Mouse (Mus musculus) liver, embryonic 15.5 days (tissue): ENCODE data around the gene Atp2b2. TPM values are rescaled to one million over a fixed set of nuclear protein-coding genes. Genes with fewer than 3 reads are reported as not detected.
A peak's percentile ranks its signal among the peaks of the same experiment; 100 is the strongest.

Experiments used
- ATAC-seq: fragments of 200-750 bp; cut with Nextera tagmentation; 2 replicates; pipeline ENCODE4 v1.8.0; 2017; ENCODE audit warnings: moderate number of reproducible peaks, mild to moderate bottlenecking, moderate library complexity; ENCODE audit not compliant: insufficient read depth
- H3K27ac ChIP-seq: fragments of 300-500 bp; sonication (generic); replicated peaks from 2 replicates; pipeline ENCODE4 v1.5.1; 2015; ENCODE audit warnings: mild to moderate bottlenecking, inconsistent platforms
- H3K27me3 ChIP-seq: fragments of 300-500 bp; sonication (generic); 2 replicates; pipeline ENCODE4 v1.6.1; 2015; ENCODE audit warnings: mild to moderate bottlenecking, inconsistent platforms
- H3K36me3 ChIP-seq: fragments of 300-500 bp; sonication (generic); replicated peaks from 2 replicates; pipeline ENCODE4 v1.6.1; 2015; ENCODE audit warnings: moderate library complexity, mild to moderate bottlenecking, inconsistent platforms
- H3K4me1 ChIP-seq: fragments of 300-500 bp; sonication (generic); replicated peaks from 2 replicates; pipeline ENCODE4 v1.6.1; 2015; ENCODE audit warnings: inconsistent platforms
- H3K4me2 ChIP-seq: fragments of 300-500 bp; sonication (generic); 2 replicates; pipeline ENCODE4 v1.6.1; 2015; ENCODE audit warnings: moderate library complexity, mild to moderate bottlenecking, inconsistent platforms
- H3K4me3 ChIP-seq: fragments of 300-500 bp; sonication (generic); replicated peaks from 2 replicates; pipeline ENCODE4 v1.5.1; 2015; ENCODE audit warnings: mild to moderate bottlenecking, inconsistent platforms
- H3K9ac ChIP-seq: fragments of 300-500 bp; sonication (generic); 2 replicates; pipeline ENCODE4 v1.6.1; 2015; ENCODE audit warnings: moderate library complexity, mild to moderate bottlenecking, inconsistent platforms
- H3K9me3 ChIP-seq: fragments of 300-500 bp; sonication (generic); replicated peaks from 2 replicates; pipeline ENCODE4 v1.6.1; 2016; ENCODE audit warnings: inconsistent platforms
- WGBS: fragments of 180-500 bp; shearing (Covaris S2); methylation state at CpG from one replicate; pipeline ENCODE4 v1.1.7; 2015; ENCODE audit warnings: mixed read lengths; ENCODE audit not compliant: insufficient replicate concordance; 5-methylcytosine and 5-hydroxymethylcytosine counted together
- polyA plus RNA-seq: library from polyadenylated mRNA; unstranded; fragments of >200 nt; fragmentation: Nextera tagmentation; extraction: Ambion mirVana; gene quantifications from 2 replicates; pipeline ENCODE4 v1.2.1, GENCODE M21; 2015

Atp2b2 gene
- polyA plus RNA-seq, 1 experiment from 2014 or later, result 1.9 TPM

GRCm38 (mm10) chr6:113912753-113913152 is 129.7 kb downstream of the Atp2b2 start:
- Histone ChIP-seq H3K9me3 (no peaks in the 10 kb centered on the region), H3K27me3 (no peaks in the 10 kb centered on the region), H3K27ac (no peak overlapping the region), H3K4me3 (no peak overlapping the region), H3K4me2 (no peak overlapping the region), H3K9ac (no peak overlapping the region), H3K36me3 (no peaks in the 10 kb centered on the region), H3K4me1 (no peaks in the 10 kb centered on the region)
- ATAC-seq, result no peak
- WGBS, result 44% methylated on average over 3 of the region's 3 CpGs

DNA sequence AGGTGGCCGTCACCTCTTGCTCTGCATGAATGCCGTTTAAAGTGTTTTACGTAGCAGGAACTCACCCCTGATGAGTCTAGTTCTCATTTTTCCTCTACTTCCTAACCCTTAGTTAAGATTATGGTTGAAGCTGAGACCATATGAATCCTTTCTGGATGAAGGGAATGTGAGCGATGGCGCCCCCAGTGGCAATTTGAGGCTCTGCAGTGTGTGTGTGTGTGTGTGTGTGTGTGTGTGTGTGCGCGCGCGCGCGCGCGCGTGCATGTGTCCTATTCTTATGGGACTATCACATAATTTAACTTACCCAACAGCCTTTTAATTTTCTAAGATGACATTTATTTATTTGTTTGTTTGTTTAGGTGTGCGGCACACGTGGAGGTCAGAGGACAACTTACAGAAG is 131.3 kb downstream of the Atp2b2 start:
- Histone ChIP-seq H3K9me3 (no peaks in the 10 kb centered on the region), H3K4me2 (no peak overlapping the region), H3K36me3 (no peaks in the 10 kb centered on the region), H3K4me3 (no peak overlapping the region), H3K9ac (no peak overlapping the region), H3K4me1 (no peaks in the 10 kb centered on the region), H3K27ac (no peak overlapping the region), H3K27me3 (no peaks in the 10 kb centered on the region)
- ATAC-seq, result no peak
- WGBS, result 70% methylated on average over 16 of the region's 16 CpGs

DNA sequence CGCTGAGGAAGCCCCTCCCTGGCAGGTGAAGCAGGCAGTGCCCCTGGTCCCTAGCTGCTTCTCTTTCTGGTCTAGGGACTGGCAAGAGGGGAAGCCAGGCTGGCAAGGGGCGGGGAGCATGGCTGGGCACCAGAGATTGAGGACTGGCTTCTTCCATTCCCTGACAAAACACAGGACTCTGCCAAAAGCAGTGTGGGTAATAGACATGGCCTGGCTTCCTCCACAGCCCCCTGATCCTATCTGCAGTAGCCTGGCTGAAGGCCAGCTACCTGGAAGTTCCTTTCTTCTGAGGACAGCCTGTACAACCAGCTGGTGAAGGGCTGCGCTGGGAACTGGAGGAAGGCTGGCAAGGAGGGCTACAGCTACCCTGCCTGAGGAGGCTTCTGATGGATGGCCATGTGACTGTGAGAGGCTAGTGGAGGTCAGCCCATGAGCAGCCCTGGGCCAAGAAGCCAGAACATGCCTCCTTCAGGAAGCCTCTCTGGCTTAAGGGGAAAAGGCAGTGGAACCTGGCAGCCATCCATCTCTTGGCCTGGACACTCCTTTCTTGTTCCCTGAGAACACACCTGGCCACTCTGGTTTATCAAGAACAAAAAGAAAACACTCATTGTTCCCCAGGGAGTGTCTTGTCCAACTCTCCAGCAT is 131.9 kb downstream of the Atp2b2 start:
- H3K9me3 ChIP-seq, result no peaks in the 10 kb centered on the region
- 63% methylated on average over 3 of the region's 3 CpGs for whole genome bisulfite sequencing
- no peak for ATAC-seq
- no peak overlapping the region for H3K4me2 ChIP-seq
- H3K27me3 ChIP-seq, result no peaks in the 10 kb centered on the region
- H3K36me3 ChIP-seq, result no peaks in the 10 kb centered on the region
- H3K4me3 ChIP-seq, result no peak overlapping the region
- H3K9ac ChIP-seq, result no peak overlapping the region
- H3K4me1 ChIP-seq, result no peaks in the 10 kb centered on the region
- H3K27ac ChIP-seq, result no peak overlapping the region

DNA sequence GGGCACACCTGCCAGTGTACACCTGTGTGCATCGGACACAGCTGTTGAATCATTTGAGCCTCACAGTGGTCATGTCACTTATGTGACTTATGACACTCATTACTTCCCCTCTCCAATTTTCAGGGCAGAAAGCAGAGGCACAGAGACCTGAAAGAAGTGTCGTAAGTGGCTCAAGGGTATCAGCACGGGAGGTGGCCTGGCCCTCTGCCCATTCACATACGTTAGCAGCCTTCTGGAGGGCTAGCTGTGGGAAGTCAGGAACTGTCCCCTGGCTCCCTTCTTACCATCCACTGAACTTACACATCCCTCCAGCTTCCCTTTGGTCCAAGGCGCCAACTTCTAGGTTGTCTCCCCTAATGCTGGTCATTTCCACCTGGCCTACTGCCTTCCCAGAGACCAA is 132.6 kb downstream of the Atp2b2 start:
- Histone ChIP-seq H3K9me3 (no peaks in the 10 kb centered on the region), H3K27me3 (no peaks in the 10 kb centered on the region), H3K4me1 (no peaks in the 10 kb centered on the region), H3K27ac (no peak overlapping the region), H3K36me3 (no peaks in the 10 kb centered on the region), H3K4me2 (no peak overlapping the region), H3K9ac (no peak overlapping the region), H3K4me3 (no peak overlapping the region)
- WGBS, result 63% methylated on average over 5 of the region's 5 CpGs
- ATAC-seq, result no peak

- ATAC-seq, result no peak
- Histone ChIP-seq H3K9ac (no peak overlapping the region), H3K36me3 (no peaks in the 10 kb centered on the region), H3K4me3 (no peak overlapping the region), H3K27ac (no peak overlapping the region), H3K4me1 (no peaks in the 10 kb centered on the region), H3K4me2 (no peak overlapping the region), H3K9me3 (no peaks in the 10 kb centered on the region), H3K27me3 (no peaks in the 10 kb centered on the region)
Observed at GRCm38 (mm10) chr6:113908066-113908465, 134.3 kb downstream of the Atp2b2 start.

DNA sequence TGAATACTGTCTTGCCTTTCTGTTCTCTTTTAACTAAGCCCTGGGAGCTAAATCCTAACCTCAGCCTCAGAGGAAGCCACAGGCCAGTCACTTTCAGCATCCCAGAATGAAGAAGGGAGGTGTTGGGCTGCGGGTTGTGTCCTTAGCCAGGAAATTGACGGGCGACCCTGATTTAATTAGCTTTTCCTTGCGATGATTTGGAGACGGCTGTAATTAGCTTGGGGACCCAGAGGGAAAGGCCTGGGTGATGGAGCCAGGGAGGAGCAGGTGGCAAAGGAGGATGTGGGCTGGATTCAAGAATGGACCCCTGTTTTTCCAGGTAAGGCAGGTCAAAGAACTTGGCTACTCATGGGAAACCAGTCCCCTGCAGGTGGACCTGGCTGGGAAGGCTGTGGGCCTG is 138.0 kb downstream of the Atp2b2 start:
- no peak overlapping the region for H3K27ac ChIP-seq
- 62% methylated on average over 5 of the region's 5 CpGs for WGBS
- H3K36me3 ChIP-seq, result no peaks in the 10 kb centered on the region
- no peaks in the 10 kb centered on the region for H3K9me3 ChIP-seq
- no peaks in the 10 kb centered on the region for H3K4me1 ChIP-seq
- H3K4me3 ChIP-seq, result no peak overlapping the region
- no peak overlapping the region for H3K9ac ChIP-seq
- ATAC-seq, result no peak
- H3K27me3 ChIP-seq, result no peaks in the 10 kb centered on the region
- no peak overlapping the region for H3K4me2 ChIP-seq

DNA sequence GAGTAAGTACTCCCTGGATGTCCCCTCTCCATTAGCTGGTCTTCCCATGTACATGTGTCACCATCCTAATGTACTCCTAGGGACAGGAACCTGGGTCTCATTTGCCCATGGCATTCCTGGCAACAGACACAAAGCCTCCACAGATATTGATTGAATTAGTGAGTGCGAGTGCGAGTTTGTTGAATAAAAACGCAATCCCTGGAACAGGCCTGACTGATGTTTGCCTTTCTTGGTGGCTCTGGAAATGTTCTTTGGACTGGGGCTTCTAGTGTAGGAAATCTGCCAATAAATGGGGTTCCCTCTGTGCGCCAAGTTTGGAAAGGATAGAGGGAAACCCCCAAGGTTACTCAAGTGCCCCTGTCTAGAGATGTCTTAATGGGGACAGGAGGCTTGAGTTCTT is 146.4 kb downstream of the Atp2b2 start:
- Histone ChIP-seq H3K4me2 (no peak overlapping the region), H3K27me3 (peaks cover 22% of the 10 kb centered on the region), H3K9ac (no peak overlapping the region), H3K27ac (peak overlapping the region; percentile 61), H3K36me3 (no peaks in the 10 kb centered on the region), H3K9me3 (no peaks in the 10 kb centered on the region), H3K4me3 (no peak overlapping the region), H3K4me1 (peaks cover 10% of the 10 kb centered on the region)
- no peak for ATAC-seq
- WGBS, result 72% methylated on average over 4 of the region's 4 CpGs

DNA sequence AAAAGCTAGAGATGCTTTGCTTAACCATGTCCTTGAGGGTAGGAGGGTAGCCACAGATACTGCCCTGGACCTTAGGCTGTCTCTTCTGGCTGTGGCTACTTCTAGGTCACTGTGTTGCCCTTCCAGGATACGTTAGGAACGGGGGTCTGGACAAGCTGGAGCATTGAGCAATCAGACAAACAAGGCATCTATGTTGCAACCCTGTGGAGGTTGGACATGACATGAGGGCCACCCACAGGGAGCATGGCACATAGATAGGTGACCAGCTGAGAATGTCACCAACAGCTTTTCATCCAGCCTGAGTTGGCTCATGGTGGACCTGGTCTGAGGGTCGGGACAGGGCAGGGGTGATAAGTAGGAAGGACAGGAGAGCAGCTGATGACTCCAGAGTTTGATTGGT is 148.4 kb downstream of the Atp2b2 start:
- H3K27ac ChIP-seq, result no peak overlapping the region; the same call in 1 of the 2 replicates
- peak; percentile 50 for ATAC-seq
- H3K9me3 ChIP-seq, result no peaks in the 10 kb centered on the region

DNA sequence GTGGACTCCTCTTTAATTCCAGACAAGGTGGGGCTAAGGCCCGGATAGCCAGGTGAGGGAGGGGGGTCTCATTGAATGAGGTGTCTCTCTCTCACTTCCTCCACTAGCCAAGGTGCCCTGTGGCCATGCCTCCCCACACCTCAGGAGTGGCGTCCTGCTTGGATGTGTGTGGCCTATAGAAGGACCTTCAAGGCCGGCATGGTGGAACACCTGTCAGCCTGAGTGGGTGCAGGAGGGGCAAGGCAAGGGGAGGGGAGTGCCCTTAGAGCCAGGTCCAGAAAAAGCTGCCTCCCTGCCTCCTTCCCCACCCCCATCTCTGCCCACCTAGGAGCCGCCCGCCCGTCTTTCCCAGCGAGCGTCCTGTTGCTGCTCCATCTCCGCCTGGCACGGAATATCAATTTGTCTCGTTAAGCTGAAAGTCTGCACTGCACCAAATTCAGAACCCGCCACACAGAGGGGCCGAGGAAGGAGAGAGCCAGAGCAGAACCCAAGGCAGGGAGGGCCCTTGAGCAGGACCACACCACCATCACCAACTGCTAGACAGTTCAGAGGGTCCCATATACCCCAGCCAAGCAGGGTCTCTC is 150.2 kb downstream of the Atp2b2 start:
- Histone ChIP-seq H3K9ac (no peak overlapping the region), H3K36me3 (no peaks in the 10 kb centered on the region), H3K4me1 (peaks cover 13% of the 10 kb centered on the region), H3K4me3 (no peak overlapping the region), H3K4me2 (no peak overlapping the region), H3K9me3 (no peaks in the 10 kb centered on the region), H3K27me3 (peaks cover 38% of the 10 kb centered on the region), H3K27ac (no peak overlapping the region)
- ATAC-seq, result no peak
- 56% methylated on average over 13 of the region's 13 CpGs for WGBS

More for the DNA sequence above, 148.4 kb downstream of the Atp2b2 start:
- Histone ChIP-seq H3K4me1 (peaks cover 10% of the 10 kb centered on the region), H3K27me3 (peaks cover 38% of the 10 kb centered on the region), H3K36me3 (no peaks in the 10 kb centered on the region), H3K4me3 (no peak overlapping the region), H3K9ac (no peak overlapping the region), H3K4me2 (no peak overlapping the region)
- WGBS, result 44% methylated on average over 3 of the region's 3 CpGs

DNA sequence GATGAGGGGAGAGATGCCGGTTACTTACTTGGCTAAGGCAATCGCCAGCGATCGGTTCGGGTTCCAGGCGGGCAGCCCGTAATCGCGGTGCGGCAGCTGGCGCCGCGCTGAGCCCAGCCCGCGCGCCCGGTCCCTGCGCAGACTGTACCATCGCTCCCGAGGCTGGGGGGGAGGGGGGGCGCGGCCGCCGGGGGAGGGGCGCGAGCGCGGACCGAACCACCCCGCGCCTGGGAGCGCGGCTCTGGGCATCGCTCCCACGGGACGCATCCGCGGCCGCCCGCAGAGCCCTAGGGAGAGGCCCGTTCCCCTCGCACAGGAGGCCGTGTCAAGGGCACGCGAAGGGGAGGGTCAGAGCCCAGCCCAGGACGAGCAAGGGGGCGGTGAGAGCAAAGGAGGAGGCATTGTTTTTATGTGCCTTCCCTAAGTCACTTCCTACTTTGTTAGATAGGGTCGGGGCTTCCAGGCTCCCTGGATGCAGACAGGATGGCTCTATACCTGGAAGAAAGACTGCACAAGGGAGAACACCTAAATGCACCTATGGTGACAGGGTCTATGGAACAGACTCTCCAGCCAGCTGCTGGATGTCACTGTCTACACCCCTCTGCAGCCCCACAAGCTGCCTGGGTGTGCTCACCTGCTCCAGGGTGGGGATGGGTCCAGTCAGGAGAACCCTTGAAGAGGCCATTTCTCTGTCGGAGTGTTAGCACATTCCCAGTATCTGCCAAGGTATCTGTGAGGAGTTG is 151.0 kb downstream of the Atp2b2 start:
- 2% methylated on average over 49 of the region's 49 CpGs for WGBS
- peak overlapping the region; percentile 41 for H3K4me3 ChIP-seq
- H3K9ac ChIP-seq, result no peak overlapping the region
- H3K9me3 ChIP-seq, result no peaks in the 10 kb centered on the region
- peak; percentile 20; the same call in 1 of the 2 replicates for ATAC-seq
- H3K4me2 ChIP-seq, result peak overlapping the region; percentile 44
- H3K27me3 ChIP-seq, result peaks cover 38% of the 10 kb centered on the region
- no peak overlapping the region for H3K27ac ChIP-seq
- peaks cover 13% of the 10 kb centered on the region for H3K4me1 ChIP-seq
- H3K36me3 ChIP-seq, result no peaks in the 10 kb centered on the region

DNA sequence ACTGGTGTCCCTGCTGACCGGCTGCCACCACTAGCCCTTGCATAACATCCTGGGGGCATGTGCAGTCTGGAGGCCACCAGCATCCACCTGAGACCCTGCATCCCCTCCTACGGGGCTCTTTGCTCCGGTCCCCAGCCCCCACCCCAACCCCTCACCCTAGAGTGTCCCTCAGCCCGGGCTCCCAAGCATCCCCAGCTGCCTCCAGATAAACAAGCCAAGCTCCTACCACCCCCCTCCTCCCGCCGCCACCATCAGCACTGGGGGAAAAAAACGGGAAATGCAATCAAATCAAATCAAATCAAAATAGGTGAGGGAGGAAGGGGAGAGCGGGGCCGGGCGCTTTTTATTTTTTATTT is 151.6 kb downstream of the Atp2b2 start:
- under 1% methylated on average over 10 of the region's 10 CpGs for WGBS
- H3K9me3 ChIP-seq, result no peaks in the 10 kb centered on the region

More for the DNA sequence above, 151.6 kb downstream of the Atp2b2 start:
- H3K9ac ChIP-seq, result peak overlapping the region; percentile 18; the same call in 1 of the 2 replicates
- H3K27ac ChIP-seq, result no peak overlapping the region
- peaks cover 13% of the 10 kb centered on the region for H3K4me1 ChIP-seq
- H3K36me3 ChIP-seq, result no peaks in the 10 kb centered on the region
- peaks cover 38% of the 10 kb centered on the region for H3K27me3 ChIP-seq
- peak overlapping the region; percentile 41 for H3K4me3 ChIP-seq
- ATAC-seq, result no peak
- peak overlapping the region; percentile 44 for H3K4me2 ChIP-seq
